Mouse (Mus musculus) ES-E14 (cell line): Measurements from ENCODE around the gene Cfap299. TPM values are rescaled to one million over a fixed set of nuclear protein-coding genes. Genes with fewer than 3 reads are reported as not detected.

Experiments used
- DNase-seq: peaks from one replicate; pipeline ENCODE4 v3.0.0-alpha.2; 2013; ENCODE audit warnings: low read depth, low spot score
- H3K27ac ChIP-seq: 2 replicates; pipeline ENCODE4 v1.5.1; 2012; ENCODE audit warnings: low read depth, mild to moderate bottlenecking, low read length, moderate library complexity, mixed read lengths; ENCODE audit not compliant: poor library complexity, insufficient read depth, severe bottlenecking
- H3K36me3 ChIP-seq: 2 replicates; pipeline ENCODE4 v1.6.1; 2012; ENCODE audit warnings: mild to moderate bottlenecking, low read length, moderate library complexity, mixed read lengths; ENCODE audit not compliant: control insufficient read depth, poor library complexity, insufficient read depth, severe bottlenecking
- H3K4me1 ChIP-seq, 2 experiments: fragments of 150-350 bp in 1 of 2; sonication (generic) in 1 of 2; 2 replicates each; pipeline ENCODE4 v1.6.1; 2012; ENCODE audit warnings: low read length in 2 of 2, mild to moderate bottlenecking in 1 of 2, mixed read lengths in 1 of 2; ENCODE audit not compliant: control insufficient read depth in 2 of 2, insufficient read depth in 2 of 2, poor library complexity in 1 of 2
- H3K4me3 ChIP-seq, 2 experiments: fragments of 150-350 bp in 1 of 2; sonication (generic) in 1 of 2; 2 replicates each; pipeline ENCODE4 v1.5.1; 2012; ENCODE audit warnings: low read length in 2 of 2, low read depth in 1 of 2, mild to moderate bottlenecking in 1 of 2, mixed read lengths in 1 of 2; ENCODE audit not compliant: insufficient read depth in 1 of 2, poor library complexity in 1 of 2, severe bottlenecking in 1 of 2
- H3K9ac ChIP-seq: 2 replicates; pipeline ENCODE4 v1.6.1; 2012; ENCODE audit warnings: low read depth, mild to moderate bottlenecking, low read length, mixed read lengths; ENCODE audit not compliant: poor library complexity, insufficient read depth, severe bottlenecking
- H3K9me3 ChIP-seq: fragments of 150-350 bp; sonication (generic); 2 replicates; pipeline ENCODE4 v1.6.1; 2012; ENCODE audit warnings: low read depth, mild to moderate bottlenecking, low read length; ENCODE audit not compliant: control insufficient read depth, insufficient read depth
- CHD2 ChIP-seq: IDR thresholded peaks from 2 replicates; pipeline ENCODE4 v1.6.1; 2014; ENCODE audit warnings: mild to moderate bottlenecking, low read depth, low read length, inconsistent platforms
- HCFC1 ChIP-seq: IDR thresholded peaks from 2 replicates; pipeline ENCODE4 v1.6.1; 2012; ENCODE audit warnings: low read length, inconsistent platforms, borderline replicate concordance; ENCODE audit not compliant: insufficient read depth
- MAFK ChIP-seq: IDR thresholded peaks from 2 replicates; pipeline ENCODE4 v1.6.1; 2014; ENCODE audit warnings: mild to moderate bottlenecking, low read depth, low read length, inconsistent platforms; ENCODE audit not compliant: insufficient read depth
- ZC3H11A ChIP-seq: IDR thresholded peaks from 2 replicates; pipeline ENCODE4 v1.6.1; 2012; ENCODE audit warnings: low read depth, mild to moderate bottlenecking, inconsistent platforms, low read length, borderline replicate concordance
- ZNF384 ChIP-seq: IDR thresholded peaks from 2 replicates; pipeline ENCODE4 v1.6.1; 2012; ENCODE audit warnings: low read depth, low read length, inconsistent platforms
- in situ Hi-C, 2 experiments: fragments of 600-800 bp; cut with MboI; formaldehyde crosslinking; loops; one replicate each; pipeline ENCODE4 v1.15.1; 2025; ENCODE audit warnings: low sequenced_read_pairs in 2 of 2, inconsistent platforms in 1 of 2; ENCODE audit not compliant: unreplicated experiment in 2 of 2
- total RNA-seq: library from RNA; depleted of rRNA; stranded (reverse); fragments of 300-350 nt; gene quantifications from 2 replicates; pipeline ENCODE4 v1.2.3, GENCODE M21; 2012

Cfap299 gene
- total RNA-seq, 1 experiment, result not detected

DNA sequence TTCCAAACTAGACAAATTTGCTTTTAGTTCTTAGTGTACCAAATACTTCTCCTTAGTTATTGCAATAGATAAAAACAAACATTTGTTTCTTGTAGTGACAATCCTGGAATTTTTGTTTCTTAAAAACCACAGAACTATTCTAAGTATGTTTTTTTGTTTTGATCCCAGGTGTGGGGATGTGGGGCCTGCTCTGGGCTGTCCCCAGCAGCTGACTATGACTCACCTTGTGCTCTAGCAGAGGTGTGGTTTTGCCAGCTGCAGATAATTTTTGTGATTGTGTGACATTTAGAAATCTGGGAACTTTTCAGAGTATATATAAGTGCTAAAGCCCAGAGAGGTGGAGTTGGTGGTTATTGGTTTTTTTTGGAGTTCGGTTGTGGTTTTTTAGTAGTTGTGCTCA, 221.8 kb downstream of the Cfap299 start:
- DNase-seq, result no peak
- Histone ChIP-seq H3K9ac (no peak overlapping the region), H3K4me3 (no peak overlapping the region), H3K36me3 (no peaks in the 10 kb centered on the region), H3K4me1 (no peaks in the 10 kb centered on the region), H3K9me3 (no peaks in the 10 kb centered on the region), H3K27ac (no peak overlapping the region)
- no peak for TF ChIP-seq CHD2
- no peak for TF ChIP-seq ZNF384
- no peak for TF ChIP-seq ZC3H11A
- TF ChIP-seq MAFK, result no peak
- no peak for TF ChIP-seq HCFC1
- in situ Hi-C loops, result loop anchor here in 1 of 2 experiments (25.0 kb wide), 1 partner anchor 89 kb away; no protein-coding TSS in a partner anchor

DNA sequence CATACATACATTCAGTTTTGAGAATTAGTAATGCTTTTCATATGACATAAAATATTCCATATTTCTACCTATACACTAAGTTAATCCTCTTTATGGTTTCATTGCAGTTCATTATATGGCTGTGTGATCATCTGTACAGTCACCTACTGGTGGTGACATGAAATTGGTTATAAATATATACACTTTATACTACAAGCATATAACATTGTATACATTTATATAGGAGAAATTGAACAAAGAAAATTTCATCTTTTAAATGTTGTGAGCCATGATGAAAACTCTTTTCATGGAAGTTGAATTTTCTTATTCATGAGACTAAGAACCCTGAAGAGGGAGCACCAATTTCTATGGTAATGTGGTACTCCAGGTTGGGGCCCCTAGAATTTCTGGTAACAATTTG, 223.3 kb downstream of the Cfap299 start, which contains the start of gene Gm11111:
Gm11111 (plus strand) TSS at position 301 of the 400 bp plus-strand sequence.
- TF ChIP-seq ZC3H11A (no peak), CHD2 (no peak), MAFK (no peak), ZNF384 (no peak), HCFC1 (no peak)
- H3K27ac ChIP-seq, result no peak within 1 kb of the TSS
- no peak within 1 kb of the TSS for H3K4me3 ChIP-seq
- no peaks in the 10 kb centered on the region for H3K4me1 ChIP-seq
- DNase-seq, result no peak
- H3K9ac ChIP-seq, result no peak within 1 kb of the TSS
- H3K9me3 ChIP-seq, result no peaks in the 10 kb centered on the region
- H3K36me3 ChIP-seq, result no peaks in the 10 kb centered on the region
- in situ Hi-C loops, result loop anchor here in 1 of 2 experiments (25.0 kb wide), 1 partner anchor 90 kb away; no protein-coding TSS in a partner anchor

DNA sequence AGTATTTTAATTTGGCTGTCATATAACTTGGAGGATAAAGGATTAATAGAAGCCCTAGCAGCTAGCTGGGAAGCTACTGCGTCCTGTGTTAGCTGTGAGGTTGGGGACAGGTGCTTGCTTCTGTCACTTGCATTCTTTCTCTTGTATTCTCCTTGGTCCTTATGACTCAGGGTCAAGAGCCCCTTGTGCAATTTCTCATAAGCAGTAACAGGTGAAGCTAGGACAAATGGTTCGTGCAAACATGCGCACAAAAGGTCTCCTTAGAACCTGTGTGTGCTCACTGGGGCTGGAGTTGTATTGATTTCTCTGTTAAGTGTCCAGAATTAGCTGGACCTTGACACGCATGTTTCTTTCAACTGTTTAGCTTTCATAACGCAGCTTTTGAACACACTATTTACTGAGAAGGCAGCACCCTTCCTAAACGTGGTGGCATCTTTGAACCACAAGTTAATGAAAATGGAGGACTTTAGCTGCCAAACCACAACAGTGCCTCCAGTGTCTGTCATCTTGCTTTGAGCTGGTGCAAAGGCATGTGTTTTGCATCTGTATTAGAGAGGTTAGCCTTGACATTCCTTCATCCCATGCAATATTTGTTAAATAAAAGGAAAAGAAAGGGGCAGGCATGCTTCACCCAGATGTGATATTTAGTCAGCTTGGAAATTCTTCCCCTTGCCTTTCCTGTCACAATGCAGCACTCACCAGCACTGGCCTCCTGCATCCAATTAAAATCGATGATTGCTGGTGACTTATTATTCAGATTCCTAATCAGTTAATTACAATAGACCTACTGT, 223.9 kb downstream of the Cfap299 start:
- in situ Hi-C loops, result loop anchor here in 1 of 2 experiments (25.0 kb wide), 1 partner anchor 91 kb away; no protein-coding TSS in a partner anchor
- no peaks in the 10 kb centered on the region for H3K9me3 ChIP-seq
- no peak overlapping the region for H3K4me3 ChIP-seq
- DNase-seq, result no peak
- H3K9ac ChIP-seq, result no peak overlapping the region
- H3K27ac ChIP-seq, result no peak overlapping the region
- TF ChIP-seq ZNF384 (no peak), HCFC1 (no peak), CHD2 (no peak), MAFK (no peak), ZC3H11A (no peak)
- no peaks in the 10 kb centered on the region for H3K36me3 ChIP-seq
- H3K4me1 ChIP-seq, result no peaks in the 10 kb centered on the region

DNA sequence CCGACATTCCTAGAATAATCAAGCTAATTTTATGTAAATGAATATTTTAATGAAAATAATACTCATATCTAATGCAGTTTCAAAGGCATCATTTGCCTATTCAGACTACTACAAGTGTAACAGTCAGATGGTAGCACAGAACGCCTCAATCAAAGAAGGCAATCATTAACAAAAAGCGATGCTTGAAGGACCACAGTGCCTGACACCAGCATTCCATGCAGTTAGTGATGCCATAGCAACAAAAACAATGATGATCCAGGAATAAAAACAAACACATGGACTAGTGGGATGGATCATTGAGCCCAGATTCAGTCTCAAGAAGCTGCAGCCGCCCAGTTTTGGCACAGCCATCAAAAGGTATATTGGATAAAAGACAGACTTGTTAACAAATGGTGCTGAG, 232.2 kb downstream of the Cfap299 start:
- no peak for TF ChIP-seq ZC3H11A
- no peak for TF ChIP-seq CHD2
- no peak for TF ChIP-seq ZNF384
- no peak for TF ChIP-seq MAFK
- TF ChIP-seq HCFC1, result no peak

More for the DNA sequence above, 232.2 kb downstream of the Cfap299 start:
- H3K4me3 ChIP-seq, result no peak overlapping the region
- H3K4me1 ChIP-seq, result peaks cover under 1 to 4% of the 10 kb centered on the region in 2 experiments; a peak in 1 of 4 replicates
- H3K9me3 ChIP-seq, result no peaks in the 10 kb centered on the region
- in situ Hi-C loops, result loop anchor here in 1 of 2 experiments (25.0 kb wide), 1 partner anchor 99 kb away; no protein-coding TSS in a partner anchor
- no peak overlapping the region for H3K9ac ChIP-seq
- H3K27ac ChIP-seq, result no peak overlapping the region
- no peak for DNase-seq
- H3K36me3 ChIP-seq, result no peaks in the 10 kb centered on the region
